Mouse (Mus musculus): ENCODE data around the gene Zg16. TPM values are rescaled to one million over a fixed set of nuclear protein-coding genes. Genes with fewer than 3 reads are reported as not detected.

The Zg16 gene
- total RNA-seq, 2 experiments from 2014 or later = not detected

- intact Hi-C loops (cut with DNase I) = no loop called here
- TF ChIP-seq CTCF (IDR thresholded peaks at IDR 0.05) = no peak
- Histone ChIP-seq H3K27ac (no peak overlapping the region), H3K4me3 (no peak overlapping the region)
- DNase-seq = no peak
These were observed 4.9 kb downstream of the Zg16 start for GRCm38 (mm10) chr7:127082271-127082670.

DNA sequence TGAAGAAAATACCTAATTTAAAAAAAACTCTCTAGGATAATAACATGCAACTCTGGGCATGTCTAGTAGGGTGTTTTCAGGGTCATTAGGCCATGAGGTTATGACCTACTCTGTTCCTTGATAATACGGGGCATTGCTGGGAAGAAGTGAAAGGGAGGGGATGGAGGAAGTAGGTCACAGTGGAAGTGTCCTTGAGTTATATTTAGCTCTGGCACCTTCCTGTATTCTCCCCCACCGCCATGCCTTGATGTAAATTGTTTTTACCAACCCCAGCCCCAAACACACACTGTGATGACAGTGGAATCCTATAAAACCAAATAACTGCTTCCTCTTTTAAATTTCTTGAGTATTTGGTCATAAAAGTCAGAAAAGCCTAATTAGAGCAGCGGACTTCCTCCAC lies 7.1 kb downstream of the Zg16 start:
- no peak for TF ChIP-seq CTCF (IDR thresholded peaks at IDR 0.05)
- intact Hi-C loops (cut with DNase I) = no loop called here

GRCm38 (mm10) chr7:127077692-127078091 lies 9.4 kb downstream of the Zg16 start:
- DNase-seq = no peak
- no peak overlapping the region for H3K27ac ChIP-seq
- no peak for TF ChIP-seq CTCF (IDR thresholded peaks at IDR 0.05)
- H3K4me3 ChIP-seq = no peak overlapping the region
- intact Hi-C loops (cut with DNase I) = no loop called here

More for the DNA sequence above, 7.1 kb downstream of the Zg16 start:
- Histone ChIP-seq H3K4me3 (no peak overlapping the region), H3K27ac (no peak overlapping the region)
- DNase-seq = no peak

DNA sequence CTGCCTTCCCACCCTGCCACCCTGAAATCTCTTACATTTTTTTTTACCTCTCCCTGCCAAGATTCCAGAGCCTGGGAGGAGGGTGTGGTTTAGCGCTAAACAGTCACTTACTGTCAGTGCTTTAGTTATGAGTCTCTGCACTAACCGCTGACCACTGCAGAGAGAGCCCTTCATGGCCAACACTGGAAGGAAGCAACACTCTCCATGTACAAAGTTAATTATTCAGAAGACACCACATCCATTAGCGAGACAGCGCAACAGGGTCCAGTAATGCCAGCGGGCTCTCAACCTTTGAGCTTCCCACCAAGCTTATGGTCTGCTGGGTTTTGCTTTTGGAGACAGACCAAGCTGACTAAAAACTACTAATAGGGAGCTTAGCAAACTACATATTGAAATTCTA lies 10.9 kb downstream of the Zg16 start:
- no peak overlapping the region for H3K27ac ChIP-seq
- TF ChIP-seq CTCF (IDR thresholded peaks at IDR 0.05) = no peak
- no peak overlapping the region for H3K4me3 ChIP-seq
- DNase-seq = no peak
- intact Hi-C loops (cut with DNase I) = no loop called here

DNA sequence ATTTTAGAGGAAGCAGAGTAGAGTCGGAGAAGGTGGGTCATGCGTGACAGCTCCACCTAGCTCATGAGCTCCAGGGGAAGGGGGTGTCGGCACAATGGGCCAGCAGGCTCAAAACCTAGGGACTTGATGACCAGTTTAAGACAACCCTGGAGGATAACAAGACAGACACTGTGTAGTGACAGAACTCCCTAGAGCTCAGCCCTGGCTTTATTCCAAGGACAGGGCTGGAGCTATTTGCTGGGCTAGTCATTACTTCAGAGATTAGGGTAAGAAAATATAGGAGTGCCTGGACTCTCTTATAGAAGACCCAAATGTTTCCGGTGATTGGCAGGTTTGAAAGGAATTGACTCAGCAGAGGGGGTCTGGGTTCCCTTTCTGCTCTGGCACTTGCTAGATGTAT lies 13.9 kb downstream of the Zg16 start:
- no peak for DNase-seq
- Histone ChIP-seq H3K4me3 (no peak overlapping the region), H3K27ac (no peak overlapping the region)
- intact Hi-C loops (cut with DNase I) = no loop called here
- no peak for TF ChIP-seq CTCF (IDR thresholded peaks at IDR 0.05)

DNA sequence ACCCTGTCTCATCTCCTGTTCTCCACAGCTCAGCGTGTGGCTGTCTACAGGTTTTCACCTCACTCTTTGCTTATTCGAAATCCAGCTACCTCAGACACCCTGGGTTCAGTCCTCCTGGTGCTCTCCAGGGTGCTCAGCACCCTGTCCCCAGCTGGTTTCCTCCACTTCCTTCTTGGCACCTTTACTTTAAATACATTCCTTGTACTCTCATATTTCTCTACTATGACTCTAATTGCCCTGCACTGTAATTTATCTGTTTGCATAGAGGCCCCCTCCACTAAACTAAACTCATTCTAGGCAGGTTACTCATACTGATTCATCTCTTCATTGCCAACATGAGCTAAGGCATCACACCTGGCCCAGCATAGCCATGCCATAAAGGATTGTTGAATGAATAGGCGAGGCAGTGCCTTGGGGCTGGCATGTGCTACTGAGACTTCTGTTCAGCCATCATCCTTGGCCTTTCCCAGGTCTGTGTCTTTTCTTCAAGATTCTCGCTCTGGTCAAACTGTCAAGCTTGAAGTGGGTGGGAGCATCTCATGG lies 16.2 kb downstream of the Zg16 start:
- Histone ChIP-seq H3K4me3 (no peak overlapping the region), H3K27ac (no peak overlapping the region)
- intact Hi-C loops (cut with DNase I) = no loop called here
- DNase-seq = no peak
- no peak for TF ChIP-seq CTCF (IDR thresholded peaks at IDR 0.05)

DNA sequence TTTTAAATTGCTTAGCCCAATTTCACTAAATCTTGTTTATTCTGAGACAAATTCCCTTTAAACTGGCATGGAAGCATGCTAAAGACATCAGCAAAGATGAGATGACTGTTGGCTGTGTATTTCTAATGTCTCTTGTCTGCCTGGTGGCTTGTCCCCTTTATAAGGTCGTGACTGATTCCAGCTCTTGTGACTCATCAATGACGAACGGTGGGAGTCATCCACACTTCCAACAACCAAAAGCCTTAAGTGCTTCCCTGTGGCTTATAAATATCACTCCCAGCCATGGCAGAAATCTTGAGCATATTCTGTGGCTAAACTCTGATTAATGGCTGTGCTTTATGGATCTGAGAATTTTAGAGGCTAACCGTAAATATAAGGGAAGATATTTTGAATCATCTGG lies 20.8 kb downstream of the Zg16 start:
- TF ChIP-seq CTCF (IDR thresholded peaks at IDR 0.05) = no peak
- DNase-seq = no peak
- no peak overlapping the region for H3K4me3 ChIP-seq
- H3K27ac ChIP-seq = no peak overlapping the region
- intact Hi-C loops (cut with DNase I) = no loop called here

GRCm38 (mm10) chr7:127065538-127065937 lies 21.6 kb downstream of the Zg16 start:
- intact Hi-C loops (cut with DNase I) = no loop called here
- H3K27ac ChIP-seq = no peak overlapping the region

GRCm38 (mm10) chr7:127055026-127055585 lies 32.0 kb downstream of the Zg16 start:
- DNase-seq = no peak
- H3K4me3 ChIP-seq = no peak overlapping the region
- no peak overlapping the region for H3K27ac ChIP-seq
- TF ChIP-seq CTCF (IDR thresholded peaks at IDR 0.05) = no peak
- intact Hi-C loops (cut with DNase I) = no loop called here

More at GRCm38 (mm10) chr7:127065538-127065937, 21.6 kb downstream of the Zg16 start:
- DNase-seq = no peak
- no peak for TF ChIP-seq CTCF (IDR thresholded peaks at IDR 0.05)
- H3K4me3 ChIP-seq = no peak overlapping the region

- DNase-seq = peak; percentile 91
- no peak for TF ChIP-seq CTCF (IDR thresholded peaks at IDR 0.05)
- intact Hi-C loops (cut with DNase I) = no loop called here
- H3K27ac ChIP-seq = peak within 1 kb of the TSS; percentile 87
- peak within 1 kb of the TSS; percentile 73 for H3K4me3 ChIP-seq
These were observed 45.1 kb downstream of the Zg16 start, which contains the start of gene Kif22 for GRCm38 (mm10) chr7:127041851-127042672. Gene Kif22 (minus strand): TSS chr7:127042471.

DNA sequence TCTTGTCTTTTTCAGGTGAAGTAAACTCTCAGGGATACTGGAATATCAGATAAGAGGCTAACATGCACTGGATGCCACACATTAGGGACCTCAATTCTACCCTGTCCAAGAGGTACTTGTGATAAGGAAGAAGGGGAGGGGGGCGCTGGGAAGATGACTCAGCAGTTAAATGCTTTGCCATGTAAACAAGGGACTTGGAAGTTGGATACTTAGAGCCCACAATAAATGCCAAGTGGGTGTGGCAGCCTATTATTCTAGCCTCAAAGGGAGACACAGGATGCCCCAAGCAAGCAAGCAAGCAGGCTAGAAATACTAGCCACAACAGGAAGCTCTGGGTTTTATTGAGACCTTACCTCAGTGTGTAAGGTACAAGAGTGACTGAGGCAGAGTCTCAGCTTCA lies 55.9 kb downstream of the Zg16 start:
- no peak overlapping the region for H3K4me3 ChIP-seq
- intact Hi-C loops (cut with DNase I) = no loop called here
- no peak for TF ChIP-seq CTCF (IDR thresholded peaks at IDR 0.05)
- no peak for DNase-seq
- no peak overlapping the region for H3K27ac ChIP-seq

- no peak for TF ChIP-seq CTCF (IDR thresholded peaks at IDR 0.05)
- H3K27ac ChIP-seq = no peak overlapping the region
- H3K4me3 ChIP-seq = no peak overlapping the region
- intact Hi-C loops (cut with DNase I) = no loop called here
- no peak for DNase-seq
These were observed 57.0 kb downstream of the Zg16 start for GRCm38 (mm10) chr7:127030172-127030571.

GRCm38 (mm10) chr7:127027885-127028284 lies 59.2 kb downstream of the Zg16 start:
- DNase-seq = no peak
- intact Hi-C loops (cut with DNase I) = loop anchor here (5.0 to 10.0 kb wide), 4 partner anchors 74 to 273 kb away; partner anchors contain the start of gene Mapk3
- no peak for TF ChIP-seq CTCF (IDR thresholded peaks at IDR 0.05)
- H3K27ac ChIP-seq = peak overlapping the region; percentile 98
- peak overlapping the region; percentile 95 for H3K4me3 ChIP-seq
